24 mouse cellular contexts compared by ENCODE assay signal in genomic region chr2:62211106-62211505, GRCm38 (mm10).
DNase-seq lines count a peak whose midpoint lies in the region; ATAC-seq lines count a peak whose summit lies in the region.
"Had no signal": no experiment of that assay in that cellular context is flagged by ENCODE, and none has a peak within 500 bp of the region (broad histone marks: within the 10 kb centered on the region; RNA-seq: fewer than 3 reads in every experiment).

No protein-coding gene starts in this region.

- no peaks in the 10 kb centered on the region for H3K9me3 ChIP-seq in neural tube, embryonic 15.5 days (replicated peaks)
- H3K9me3 ChIP-seq: embryonic facial prominence, embryonic 12.5 days; heart, embryonic 13.5 days; limb, embryonic 10.5 days; limb, embryonic 15.5 days; liver, embryonic 13.5 days; megakaryocyte, embryonic 14.5 days; midbrain, embryonic 12.5 days; neural tube, embryonic 13.5 days had no signal

- 86% methylated on average over 5 of the region's 5 CpGs for WGBS in neural tube, embryonic 15.5 days

- no peak overlapping the region for H3K9ac ChIP-seq in neural tube, embryonic 15.5 days (replicated peaks)
- H3K9ac ChIP-seq: embryonic facial prominence, embryonic 12.5 days; heart, embryonic 13.5 days; hindbrain, embryonic 14.5 days; limb, embryonic 15.5 days; liver, embryonic 13.5 days; midbrain, embryonic 12.5 days; neural tube, embryonic 13.5 days had no signal

- H3K4me1 ChIP-seq in neural tube, embryonic 15.5 days = no peaks in the 10 kb centered on the region
- H3K4me1 ChIP-seq: embryonic facial prominence, embryonic 12.5 days; limb, embryonic 10.5 days; limb, embryonic 15.5 days; liver, embryonic 13.5 days; megakaryocyte, embryonic 14.5 days; midbrain, embryonic 12.5 days; neural tube, embryonic 13.5 days had no signal

- H3K27me3 ChIP-seq in neural tube, embryonic 15.5 days (replicated peaks) = no peaks in the 10 kb centered on the region
- H3K27me3 ChIP-seq: embryonic facial prominence, embryonic 12.5 days; heart, embryonic 13.5 days; limb, embryonic 15.5 days; liver, embryonic 13.5 days; megakaryocyte, embryonic 14.5 days; midbrain, embryonic 12.5 days; neural tube, embryonic 13.5 days had no signal

- DNase-seq in right cerebral cortex, postnatal 4 days = peak; percentile 3
- DNase-seq in right cerebral cortex, adult 18-20 months = no peak
- DNase-seq in cerebellum, adult 8-10 months = peak; percentile 34
- peak; percentile 26 to 61 for DNase-seq in cerebellum, postnatal 25 days
- no peak for DNase-seq in ovary, adult 18-20 months (ENCODE audit: low spot score)
- DNase-seq: adrenal gland, postnatal 36 days; B cell, adult 2 months; embryo, embryonic 11 days; heart, postnatal 10 days; liver, embryonic 13.5 days; lung, adult 18-20 months; lung, postnatal 4 days had no signal

- no peak overlapping the region for H3K4me2 ChIP-seq in neural tube, embryonic 15.5 days
- H3K4me2 ChIP-seq: embryonic facial prominence, embryonic 12.5 days; heart, embryonic 13.5 days; hindbrain, embryonic 14.5 days; limb, embryonic 15.5 days; liver, embryonic 13.5 days; midbrain, embryonic 12.5 days; neural tube, embryonic 13.5 days had no signal

- no peak overlapping the region for H3K4me3 ChIP-seq in neural tube, embryonic 15.5 days (replicated peaks)
- H3K4me3 ChIP-seq: embryonic facial prominence, embryonic 12.5 days; heart, embryonic 13.5 days; limb, embryonic 10.5 days; limb, embryonic 15.5 days; liver, embryonic 13.5 days; megakaryocyte, embryonic 14.5 days; midbrain, embryonic 12.5 days; neural tube, embryonic 13.5 days had no signal

- ATAC-seq in neural tube, embryonic 15.5 days (ENCODE audit: low FRiP score) = no peak
- ATAC-seq: forebrain, embryonic 14.5 days; intestine, postnatal 0 days; lung, postnatal 0 days had no signal

- H3K36me3 ChIP-seq in neural tube, embryonic 15.5 days = no peaks in the 10 kb centered on the region
- H3K36me3 ChIP-seq: embryonic facial prominence, embryonic 12.5 days; heart, embryonic 13.5 days; limb, embryonic 10.5 days; limb, embryonic 15.5 days; liver, embryonic 13.5 days; midbrain, embryonic 12.5 days; neural tube, embryonic 13.5 days had no signal

- no peak overlapping the region for H3K27ac ChIP-seq in neural tube, embryonic 15.5 days (replicated peaks)
- H3K27ac ChIP-seq: embryonic facial prominence, embryonic 12.5 days; heart, embryonic 13.5 days; hindbrain, embryonic 14.5 days; limb, embryonic 10.5 days; limb, embryonic 15.5 days; liver, embryonic 13.5 days; midbrain, embryonic 12.5 days; neural tube, embryonic 13.5 days had no signal

Comparison
In these comparisons a context has a peak if more than half of its experiments do, and no peak if none do; other contexts are left out.
1. DNase-seq: peak in right cerebral cortex, postnatal 4 days (single experiment), cerebellum, adult 8-10 months (single experiment) and cerebellum, postnatal 25 days (2 of 2); none in right cerebral cortex, adult 18-20 months (single experiment) and ovary, adult 18-20 months (single experiment).